Mouse (Mus musculus) embryonic facial prominence, embryonic 12.5 days (tissue): Measurements from ENCODE around the gene Usp39. TPM values are rescaled to one million over a fixed set of nuclear protein-coding genes. Genes with fewer than 3 reads are reported as not detected.

Experiments
- ATAC-seq: fragments of 200-750 bp; cut with Nextera tagmentation; 2 replicates; pipeline ENCODE4 v1.8.0; 2017; ENCODE audit not compliant: insufficient number of reproducible peaks, insufficient read depth, low FRiP score, low TSS enrichment
- H3K27ac ChIP-seq: fragments of 300-500 bp; sonication (generic); 2 replicates; pipeline ENCODE4 v1.5.1; 2016; ENCODE audit warnings: mild to moderate bottlenecking
- H3K27me3 ChIP-seq: fragments of 300-500 bp; sonication (generic); 2 replicates; pipeline ENCODE4 v1.6.1; 2016; ENCODE audit warnings: mild to moderate bottlenecking, moderate library complexity
- H3K36me3 ChIP-seq: fragments of 300-500 bp; sonication (generic); 2 replicates; pipeline ENCODE4 v1.6.1; 2016; ENCODE audit warnings: mild to moderate bottlenecking
- H3K4me1 ChIP-seq: fragments of 300-500 bp; sonication (generic); 2 replicates; pipeline ENCODE4 v1.6.1; 2016
- H3K4me2 ChIP-seq: fragments of 300-500 bp; sonication (generic); replicated peaks from 2 replicates; pipeline ENCODE4 v1.6.1; 2016; ENCODE audit warnings: mild to moderate bottlenecking, moderate library complexity
- H3K4me3 ChIP-seq: fragments of 300-500 bp; sonication (generic); 2 replicates; pipeline ENCODE4 v1.5.1; 2016; ENCODE audit warnings: mild to moderate bottlenecking
- H3K9ac ChIP-seq: fragments of 300-500 bp; sonication (generic); 2 replicates; pipeline ENCODE4 v1.6.1; 2016; ENCODE audit warnings: mild to moderate bottlenecking, moderate library complexity
- H3K9me3 ChIP-seq: fragments of 300-500 bp; sonication (generic); 2 replicates; pipeline ENCODE4 v1.6.1; 2016; ENCODE audit warnings: mild to moderate bottlenecking, moderate library complexity
- WGBS: fragments of 180-500 bp; shearing (Covaris S2); methylation state at CpG from one replicate; pipeline ENCODE4 v1.1.7; 2016; 5-methylcytosine and 5-hydroxymethylcytosine counted together
- polyA plus RNA-seq: library from polyadenylated mRNA; unstranded; fragments of >200 nt; fragmentation: Nextera tagmentation; extraction: Ambion mirVana; gene quantifications from 2 replicates; pipeline ENCODE4 v1.2.1, GENCODE M21; 2016

The Usp39 gene
- polyA plus RNA-seq, 1 experiment from 2014 or later = 64.5 TPM

DNA sequence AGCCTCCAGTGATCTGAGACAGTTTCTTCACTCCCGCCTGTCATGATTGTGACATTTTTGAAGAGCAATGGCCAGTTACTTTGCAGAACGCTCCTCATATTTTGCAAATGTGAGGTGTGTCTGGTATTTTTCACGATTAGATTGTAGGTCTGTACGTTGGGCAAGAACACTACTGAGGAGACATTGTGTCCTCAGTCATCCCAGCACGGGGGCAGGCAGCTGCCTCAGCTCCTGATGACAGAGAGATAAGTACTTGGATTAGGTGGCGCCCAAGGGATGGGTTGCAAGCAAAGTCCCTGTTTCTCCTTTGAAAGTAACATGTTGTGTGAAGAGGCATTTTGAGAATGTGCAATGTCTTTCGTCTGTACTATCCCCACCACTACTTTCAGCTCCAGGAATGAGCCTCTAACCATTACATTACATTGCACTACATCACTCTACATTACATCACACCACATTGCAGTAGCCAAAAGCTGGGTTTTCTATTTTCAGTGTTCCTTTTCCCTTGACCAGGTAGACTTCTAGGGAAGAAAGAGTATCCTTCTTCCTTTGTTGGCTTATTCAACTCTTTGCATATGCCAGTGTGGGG lies 64.5 kb downstream of the Usp39 start:
- no peak overlapping the region for H3K27ac ChIP-seq
- 74% methylated on average over 7 of the region's 7 CpGs for WGBS

DNA sequence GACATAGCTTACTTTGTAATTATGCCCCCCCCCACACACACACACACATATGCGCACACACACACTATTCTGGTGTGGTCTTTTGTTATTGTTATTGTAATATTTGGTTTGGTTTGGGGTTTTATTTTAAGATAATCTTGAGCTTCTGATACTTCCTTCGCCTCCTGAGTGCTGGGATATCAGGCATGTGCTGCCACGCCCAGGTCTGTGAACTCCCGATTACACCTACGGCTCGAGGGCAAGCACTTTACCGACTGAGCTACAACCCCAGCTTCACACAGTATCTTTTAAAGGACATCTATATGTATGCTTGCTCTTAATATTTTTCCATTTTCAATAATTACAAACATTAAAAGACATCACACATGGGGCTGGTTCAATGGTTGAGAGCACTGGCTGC lies 65.5 kb downstream of the Usp39 start:
- Histone ChIP-seq H3K27me3 (no peaks in the 10 kb centered on the region), H3K4me1 (no peaks in the 10 kb centered on the region), H3K4me2 (no peak overlapping the region), H3K9me3 (no peaks in the 10 kb centered on the region), H3K4me3 (no peak overlapping the region), H3K9ac (no peak overlapping the region), H3K36me3 (no peaks in the 10 kb centered on the region), H3K27ac (no peak overlapping the region)
- no peak for ATAC-seq
- 81% methylated on average over 7 of the region's 7 CpGs for WGBS

More for the DNA sequence above, 64.5 kb downstream of the Usp39 start:
- Histone ChIP-seq H3K9me3 (no peaks in the 10 kb centered on the region), H3K36me3 (no peaks in the 10 kb centered on the region), H3K4me2 (no peak overlapping the region), H3K4me1 (no peaks in the 10 kb centered on the region), H3K4me3 (no peak overlapping the region), H3K9ac (no peak overlapping the region), H3K27me3 (no peaks in the 10 kb centered on the region)
- ATAC-seq = no peak

DNA sequence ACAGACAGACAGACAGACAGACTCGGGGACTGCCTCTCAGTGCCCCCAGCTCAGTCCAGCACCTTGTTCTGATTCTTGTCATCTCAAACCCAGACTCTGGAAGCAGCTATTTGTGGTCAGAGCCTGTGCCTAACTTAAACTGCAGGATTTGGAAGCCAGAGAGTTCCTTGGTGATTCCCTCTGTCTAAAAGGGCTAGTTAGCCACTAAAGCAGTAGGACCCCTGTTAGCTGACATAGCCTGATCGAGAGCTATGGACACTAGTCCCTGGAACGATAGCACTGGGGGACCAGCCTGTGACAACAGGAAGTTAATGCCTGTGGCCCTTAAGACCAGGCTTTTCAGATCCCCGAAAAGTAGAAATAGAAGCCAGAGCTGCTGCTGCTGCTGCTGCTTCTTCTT lies 66.1 kb downstream of the Usp39 start:
- Histone ChIP-seq H3K4me1 (no peaks in the 10 kb centered on the region), H3K4me3 (no peak overlapping the region), H3K4me2 (no peak overlapping the region), H3K36me3 (no peaks in the 10 kb centered on the region), H3K27me3 (no peaks in the 10 kb centered on the region), H3K9ac (no peak overlapping the region), H3K9me3 (no peaks in the 10 kb centered on the region), H3K27ac (no peak overlapping the region)
- 64% methylated on average over 4 of the region's 4 CpGs for WGBS
- no peak for ATAC-seq

DNA sequence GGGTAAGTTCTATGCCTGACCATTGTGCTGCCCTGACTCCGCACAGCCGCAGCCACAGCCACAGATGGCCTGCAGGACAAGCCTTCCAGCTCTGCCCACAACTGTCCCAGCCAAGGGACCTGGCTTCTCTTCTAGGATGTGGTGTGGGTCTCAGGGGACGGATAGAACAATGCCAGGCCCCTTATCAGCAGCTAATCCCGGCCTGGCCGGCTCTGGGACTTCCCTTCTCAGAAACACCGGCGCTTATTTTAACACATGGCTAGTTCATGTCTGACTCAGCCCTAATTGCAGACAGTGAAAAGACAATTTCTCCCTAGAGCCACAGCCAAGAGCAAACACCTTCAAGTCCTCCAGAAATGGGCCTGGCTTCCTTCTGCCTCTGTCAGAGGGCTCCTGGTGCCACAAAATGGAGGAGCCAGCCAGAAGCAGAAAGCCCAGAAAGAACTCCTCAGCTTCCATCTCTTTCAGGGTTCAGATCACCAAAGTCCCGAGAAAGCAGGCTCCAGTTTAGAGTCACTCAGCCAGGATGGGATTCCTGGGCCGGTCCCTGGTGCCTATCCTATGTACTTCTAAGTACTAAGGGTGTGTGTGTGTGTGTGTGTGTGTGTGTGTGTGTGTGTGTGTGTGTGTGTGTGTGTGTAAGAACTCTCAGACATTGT lies 67.3 kb downstream of the Usp39 start:
- Histone ChIP-seq H3K4me1 (no peaks in the 10 kb centered on the region), H3K9me3 (no peaks in the 10 kb centered on the region), H3K27ac (no peak overlapping the region), H3K4me3 (no peak overlapping the region), H3K36me3 (no peaks in the 10 kb centered on the region), H3K27me3 (no peaks in the 10 kb centered on the region), H3K9ac (no peak overlapping the region), H3K4me2 (no peak overlapping the region)
- no peak for ATAC-seq
- 69% methylated on average over 9 of the region's 9 CpGs for WGBS

DNA sequence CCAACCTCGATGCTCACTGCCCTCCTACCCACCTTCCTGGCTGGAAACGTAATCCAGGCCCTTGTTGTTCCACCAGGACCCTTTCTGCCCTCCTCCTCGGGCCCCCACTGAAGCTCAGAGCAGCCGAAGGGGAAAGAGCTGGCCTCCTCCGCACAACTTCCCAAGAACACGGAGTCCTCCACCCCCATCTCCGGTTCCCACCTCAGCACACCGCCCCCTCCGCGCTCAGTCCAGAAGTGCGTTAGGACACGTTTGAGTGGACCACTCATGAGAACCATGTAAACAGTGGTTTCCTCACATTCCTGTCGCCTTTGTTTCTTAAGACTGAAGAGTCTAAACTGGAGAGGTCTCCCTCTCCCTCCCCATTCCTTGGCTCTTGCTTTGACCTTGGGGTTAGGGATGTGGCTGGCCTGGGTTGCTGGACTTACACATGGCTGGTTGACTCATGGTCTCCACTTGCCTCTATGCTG lies 68.0 kb downstream of the Usp39 start:
- ATAC-seq = no peak
- Histone ChIP-seq H3K4me2 (no peak overlapping the region), H3K36me3 (no peaks in the 10 kb centered on the region), H3K4me1 (no peaks in the 10 kb centered on the region), H3K4me3 (no peak overlapping the region), H3K9me3 (no peaks in the 10 kb centered on the region), H3K27me3 (no peaks in the 10 kb centered on the region), H3K27ac (no peak overlapping the region), H3K9ac (no peak overlapping the region)
- 88% methylated on average over 13 of the region's 13 CpGs for WGBS

DNA sequence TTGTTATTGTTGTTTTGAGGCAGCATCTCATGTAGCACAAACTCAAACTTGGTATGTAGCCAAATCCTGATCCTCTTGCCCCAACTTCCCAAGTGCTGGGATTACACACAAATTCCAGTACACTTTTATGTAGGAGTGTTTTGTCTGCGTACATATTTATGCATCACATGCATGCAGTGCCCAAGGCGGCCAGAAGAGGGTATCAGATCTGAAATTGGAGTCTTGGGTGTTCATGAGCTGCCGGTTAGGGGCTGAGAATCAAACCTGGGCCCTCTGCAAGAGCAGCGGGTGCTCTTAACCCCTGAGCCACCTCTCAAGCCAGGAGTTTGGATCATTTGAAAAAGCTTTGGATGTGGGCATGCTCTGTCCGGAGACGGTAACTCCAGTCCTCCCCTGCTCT lies 68.8 kb downstream of the Usp39 start:
- no peaks in the 10 kb centered on the region for H3K27me3 ChIP-seq
- no peaks in the 10 kb centered on the region for H3K4me1 ChIP-seq
- H3K36me3 ChIP-seq = no peaks in the 10 kb centered on the region
- no peak overlapping the region for H3K4me2 ChIP-seq
- H3K9ac ChIP-seq = no peak overlapping the region
- WGBS = 91% methylated on average over 6 of the region's 6 CpGs
- H3K4me3 ChIP-seq = no peak overlapping the region
- ATAC-seq = no peak
- H3K9me3 ChIP-seq = no peaks in the 10 kb centered on the region
- H3K27ac ChIP-seq = no peak overlapping the region

DNA sequence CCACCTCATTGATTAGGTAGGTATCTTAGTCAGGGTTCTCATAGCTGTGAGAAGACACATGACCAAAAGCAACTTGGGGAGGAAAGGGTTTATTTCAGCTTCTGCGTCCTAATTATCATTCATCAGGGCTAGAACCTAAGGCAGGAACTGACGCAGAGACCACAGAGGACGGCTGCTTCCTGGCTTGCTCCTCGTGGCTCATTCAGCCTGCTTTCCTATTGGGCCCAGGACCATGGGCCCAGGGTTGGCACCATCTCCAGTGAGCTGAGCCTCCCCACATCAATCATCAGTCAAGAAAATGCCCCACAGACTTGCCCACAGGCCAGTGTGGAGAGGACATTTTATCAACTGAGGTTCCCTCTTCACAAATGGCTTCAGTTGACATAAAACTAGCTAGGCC lies 69.5 kb downstream of the Usp39 start:
- Histone ChIP-seq H3K4me3 (no peak overlapping the region), H3K27ac (no peak overlapping the region), H3K9ac (no peak overlapping the region), H3K9me3 (no peaks in the 10 kb centered on the region), H3K4me1 (no peaks in the 10 kb centered on the region), H3K27me3 (no peaks in the 10 kb centered on the region), H3K4me2 (no peak overlapping the region), H3K36me3 (no peaks in the 10 kb centered on the region)
- 75% methylated on average over 4 of the region's 4 CpGs for WGBS
- ATAC-seq = no peak

DNA sequence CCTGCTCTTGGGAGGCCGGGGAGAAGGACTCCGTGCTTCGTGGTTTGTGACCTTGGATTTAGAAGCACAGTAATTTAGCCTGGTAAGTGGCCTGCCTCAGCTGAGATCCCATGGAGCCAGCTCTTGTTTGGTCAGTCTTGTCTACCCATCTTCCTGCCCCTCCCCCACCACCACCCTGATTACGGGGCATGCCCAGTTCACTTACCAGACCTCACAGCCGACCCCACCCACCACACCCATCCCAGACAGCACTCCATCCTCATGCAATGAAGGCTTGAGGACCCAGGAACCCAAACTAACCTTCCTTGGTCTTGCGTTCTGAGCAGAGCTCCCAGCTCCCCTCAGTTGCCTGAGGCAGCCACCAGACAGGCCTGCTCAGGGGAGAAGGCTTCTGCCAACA lies 71.8 kb downstream of the Usp39 start:
- H3K27ac ChIP-seq = no peak overlapping the region
- no peak overlapping the region for H3K4me3 ChIP-seq
- no peaks in the 10 kb centered on the region for H3K36me3 ChIP-seq
- no peak overlapping the region for H3K9ac ChIP-seq
- no peak overlapping the region for H3K4me2 ChIP-seq
- H3K9me3 ChIP-seq = no peaks in the 10 kb centered on the region
- no peaks in the 10 kb centered on the region for H3K27me3 ChIP-seq
- no peak for ATAC-seq
- WGBS = 68% methylated on average over 6 of the region's 6 CpGs
- H3K4me1 ChIP-seq = no peaks in the 10 kb centered on the region

DNA sequence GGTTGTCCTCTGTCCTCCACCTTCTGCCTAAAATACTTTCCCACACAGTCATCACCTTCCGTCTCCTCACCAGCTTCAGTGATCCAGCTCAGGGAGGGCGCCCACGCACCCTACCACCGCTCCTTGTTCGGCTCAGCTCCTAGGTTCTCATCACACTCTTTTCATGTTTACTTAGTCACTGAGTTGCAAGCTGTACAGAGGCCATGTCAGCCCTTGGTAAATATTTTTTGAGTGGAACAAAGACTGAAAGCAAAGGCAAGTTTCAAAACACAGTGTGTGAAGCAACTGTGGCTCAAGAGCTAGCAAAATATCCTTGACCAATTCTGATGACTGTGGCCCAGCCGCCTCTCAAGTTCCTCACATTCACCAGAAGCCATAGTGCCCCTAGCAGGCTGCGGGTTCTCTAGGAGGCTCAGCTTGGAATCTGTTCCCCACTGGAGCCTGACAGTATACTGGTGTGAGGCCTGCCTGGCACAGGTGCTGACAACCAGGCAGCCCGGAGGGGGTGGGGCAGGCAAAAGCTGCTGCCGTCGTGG lies 72.8 kb downstream of the Usp39 start:
- no peak overlapping the region for H3K9ac ChIP-seq
- H3K4me3 ChIP-seq = no peak overlapping the region
- H3K27me3 ChIP-seq = no peaks in the 10 kb centered on the region
- H3K36me3 ChIP-seq = no peaks in the 10 kb centered on the region
- H3K27ac ChIP-seq = no peak overlapping the region
- H3K9me3 ChIP-seq = no peaks in the 10 kb centered on the region
- H3K4me1 ChIP-seq = no peaks in the 10 kb centered on the region
- ATAC-seq = peak; percentile 47; the same call in 1 of the 2 replicates
- no peak overlapping the region for H3K4me2 ChIP-seq
- 85% methylated on average over 10 of the region's 10 CpGs for WGBS

DNA sequence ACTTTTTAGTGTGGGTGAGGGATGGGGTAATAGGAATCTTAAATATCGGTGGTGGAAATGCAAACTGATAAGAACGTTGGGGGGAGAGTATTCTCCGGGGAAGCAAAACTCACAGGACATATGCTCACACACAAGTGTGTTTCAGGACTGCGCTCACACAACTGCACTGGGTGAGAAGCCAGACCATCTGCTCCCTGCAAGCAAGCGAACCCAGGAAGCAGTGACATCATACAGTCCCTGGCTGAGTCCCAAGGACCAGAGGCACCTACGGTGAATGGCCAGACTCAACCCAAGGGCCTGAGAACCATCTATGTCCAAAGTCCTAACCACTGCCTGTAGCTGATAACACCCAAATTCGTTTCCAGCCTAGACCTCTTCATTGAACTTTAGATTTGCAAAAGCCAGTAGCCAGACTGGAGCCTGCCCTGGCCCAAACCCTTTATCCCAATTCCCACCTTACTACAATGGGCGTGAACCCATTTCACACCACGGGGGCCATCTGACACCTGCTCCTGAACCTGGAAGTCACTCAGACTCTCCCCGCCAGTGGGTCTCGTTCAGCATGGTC lies 73.9 kb downstream of the Usp39 start:
- Histone ChIP-seq H3K4me1 (no peaks in the 10 kb centered on the region), H3K36me3 (no peaks in the 10 kb centered on the region), H3K4me3 (no peak overlapping the region), H3K27ac (no peak overlapping the region), H3K27me3 (no peaks in the 10 kb centered on the region), H3K4me2 (no peak overlapping the region), H3K9ac (no peak overlapping the region), H3K9me3 (no peaks in the 10 kb centered on the region)
- 82% methylated on average over 11 of the region's 11 CpGs for WGBS
- no peak for ATAC-seq

DNA sequence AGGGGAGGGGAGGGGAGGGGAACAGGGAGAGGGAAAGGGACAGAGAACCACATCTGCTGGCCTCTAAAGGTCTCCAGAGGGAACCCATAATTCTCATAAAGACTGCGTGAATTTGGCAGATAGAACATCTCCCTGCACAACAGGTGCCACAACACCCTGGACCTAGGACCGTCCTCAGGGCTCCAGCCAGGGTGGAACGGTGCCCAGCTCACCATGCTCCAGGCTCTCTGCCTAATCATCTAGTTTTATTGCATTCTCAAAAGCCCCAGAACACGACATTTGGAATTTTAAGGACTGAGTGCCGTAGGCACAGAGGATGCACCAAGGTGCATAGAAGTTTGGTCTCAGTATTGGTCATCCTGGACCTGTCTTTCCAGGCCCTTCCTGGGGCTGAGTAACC lies 74.7 kb downstream of the Usp39 start:
- Histone ChIP-seq H3K27me3 (peaks cover 3% of the 10 kb centered on the region; the same call in 1 of the 2 replicates), H3K9ac (no peak overlapping the region), H3K36me3 (no peaks in the 10 kb centered on the region), H3K4me3 (no peak overlapping the region), H3K4me1 (no peaks in the 10 kb centered on the region), H3K27ac (no peak overlapping the region), H3K4me2 (no peak overlapping the region), H3K9me3 (no peaks in the 10 kb centered on the region)
- ATAC-seq = no peak
- WGBS = 86% methylated on average over 5 of the region's 5 CpGs
